Mouse (Mus musculus): ENCODE results near the gene Plekhg2. TPM values are rescaled to one million over a fixed set of nuclear protein-coding genes. Genes with fewer than 3 reads are reported as not detected.

The Plekhg2 gene
- polyA plus RNA-seq, 1 experiment from 2014 or later: 76.1 TPM

GRCm38 (mm10) chr7:28361647-28362341 lies 10.6 kb downstream of the Plekhg2 start:
- Histone ChIP-seq H3K4me3 (replicated peaks) (no peak overlapping the region), H3K27ac (replicated peaks) (no peak overlapping the region), H3K36me3 (peaks cover 78% of the 10 kb centered on the region), H3K9ac (no peak overlapping the region), H3K27me3 (no peaks in the 10 kb centered on the region), H3K4me2 (replicated peaks) (no peak overlapping the region), H3K9me3 (replicated peaks) (no peaks in the 10 kb centered on the region), H3K4me1 (peaks cover 34% of the 10 kb centered on the region)
- 93% methylated on average over 20 of the region's 20 CpGs for WGBS
- ATAC-seq (ENCODE audit: insufficient number of reproducible peaks, low FRiP score, low TSS enrichment, low read depth): no peak

GRCm38 (mm10) chr7:28360291-28360690 lies 12.1 kb downstream of the Plekhg2 start:
- Histone ChIP-seq H3K27me3 (no peaks in the 10 kb centered on the region), H3K36me3 (peaks cover 64% of the 10 kb centered on the region), H3K9ac (no peak overlapping the region), H3K4me3 (replicated peaks) (no peak overlapping the region), H3K4me2 (replicated peaks) (no peak overlapping the region), H3K27ac (replicated peaks) (no peak overlapping the region), H3K9me3 (replicated peaks) (no peaks in the 10 kb centered on the region), H3K4me1 (peaks cover 38% of the 10 kb centered on the region)
- 91% methylated on average over 6 of the region's 6 CpGs for WGBS
- no peak for ATAC-seq (ENCODE audit: insufficient number of reproducible peaks, low FRiP score, low TSS enrichment, low read depth)

GRCm38 (mm10) chr7:28359854-28360253 lies 12.5 kb downstream of the Plekhg2 start:
- Histone ChIP-seq H3K4me3 (replicated peaks) (no peak overlapping the region), H3K4me2 (replicated peaks) (no peak overlapping the region), H3K4me1 (peaks cover 38% of the 10 kb centered on the region), H3K27ac (replicated peaks) (no peak overlapping the region), H3K9ac (no peak overlapping the region), H3K27me3 (no peaks in the 10 kb centered on the region), H3K36me3 (peaks cover 64% of the 10 kb centered on the region), H3K9me3 (replicated peaks) (no peaks in the 10 kb centered on the region)
- 92% methylated on average over 10 of the region's 10 CpGs for WGBS
- no peak for ATAC-seq (ENCODE audit: insufficient number of reproducible peaks, low FRiP score, low TSS enrichment, low read depth)

- Histone ChIP-seq H3K36me3 (peaks cover 64% of the 10 kb centered on the region), H3K27me3 (no peaks in the 10 kb centered on the region), H3K27ac (replicated peaks) (peak overlapping the region; percentile 85), H3K4me3 (replicated peaks) (no peak overlapping the region), H3K4me1 (peaks cover 38% of the 10 kb centered on the region), H3K9ac (no peak overlapping the region), H3K4me2 (replicated peaks) (no peak overlapping the region), H3K9me3 (replicated peaks) (no peaks in the 10 kb centered on the region)
- peak; percentile 40; the same call in 1 of the 2 replicates for ATAC-seq (ENCODE audit: insufficient number of reproducible peaks, low FRiP score, low TSS enrichment, low read depth)
- WGBS: 45% methylated on average over 7 of the region's 7 CpGs
These were observed 14.0 kb downstream of the Plekhg2 start for GRCm38 (mm10) chr7:28358431-28358830.

- H3K27ac ChIP-seq (replicated peaks): peak overlapping the region; percentile 85
- peaks cover 65% of the 10 kb centered on the region for H3K36me3 ChIP-seq
- peaks cover 38% of the 10 kb centered on the region for H3K4me1 ChIP-seq
- 3% methylated on average over 5 of the region's 5 CpGs for WGBS
- ATAC-seq (ENCODE audit: insufficient number of reproducible peaks, low FRiP score, low TSS enrichment, low read depth): peak; percentile 31
- no peak overlapping the region for H3K4me3 ChIP-seq (replicated peaks)
- H3K4me2 ChIP-seq (replicated peaks): 0 out of 2 replicates have a peak overlapping the region, but pooled peaks have one; percentile 17
- H3K9ac ChIP-seq: no peak overlapping the region
- no peaks in the 10 kb centered on the region for H3K9me3 ChIP-seq (replicated peaks)
- no peaks in the 10 kb centered on the region for H3K27me3 ChIP-seq
These were observed 14.4 kb downstream of the Plekhg2 start for GRCm38 (mm10) chr7:28357984-28358383.

- Histone ChIP-seq H3K4me2 (replicated peaks) (no peak overlapping the region), H3K27me3 (no peaks in the 10 kb centered on the region), H3K36me3 (peaks cover 65% of the 10 kb centered on the region), H3K4me1 (peaks cover 40% of the 10 kb centered on the region), H3K9ac (no peak overlapping the region), H3K4me3 (replicated peaks) (0 out of 2 replicates have a peak overlapping the region, but pooled peaks have one; percentile 6), H3K27ac (replicated peaks) (peak overlapping the region; percentile 85), H3K9me3 (replicated peaks) (no peaks in the 10 kb centered on the region)
- WGBS: 5% methylated on average over 4 of the region's 5 CpGs
- 0 out of 2 replicates have a peak, but pooled peaks have one; percentile 32 for ATAC-seq (ENCODE audit: insufficient number of reproducible peaks, low FRiP score, low TSS enrichment, low read depth)
These were observed 15.4 kb downstream of the Plekhg2 start for GRCm38 (mm10) chr7:28356981-28357380.

- peaks cover 51% of the 10 kb centered on the region for H3K36me3 ChIP-seq
- WGBS: 87% methylated on average over 3 of the region's 3 CpGs
- H3K4me1 ChIP-seq: peaks cover 46% of the 10 kb centered on the region
- no peaks in the 10 kb centered on the region for H3K27me3 ChIP-seq
- no peak overlapping the region for H3K4me2 ChIP-seq (replicated peaks)
- ATAC-seq (ENCODE audit: insufficient number of reproducible peaks, low FRiP score, low TSS enrichment, low read depth): no peak
- no peak overlapping the region for H3K27ac ChIP-seq (replicated peaks)
- H3K4me3 ChIP-seq (replicated peaks): no peak overlapping the region
- no peak overlapping the region for H3K9ac ChIP-seq
- no peaks in the 10 kb centered on the region for H3K9me3 ChIP-seq (replicated peaks)
These were observed 17.2 kb downstream of the Plekhg2 start for GRCm38 (mm10) chr7:28355221-28355620.

- no peak overlapping the region for H3K4me3 ChIP-seq (replicated peaks)
- H3K27me3 ChIP-seq: no peaks in the 10 kb centered on the region
- no peak overlapping the region for H3K9ac ChIP-seq
- H3K27ac ChIP-seq (replicated peaks): no peak overlapping the region
- ATAC-seq (ENCODE audit: insufficient number of reproducible peaks, low FRiP score, low TSS enrichment, low read depth): no peak
- peaks cover 47% of the 10 kb centered on the region for H3K4me1 ChIP-seq
- no peak overlapping the region for H3K4me2 ChIP-seq (replicated peaks)
- H3K36me3 ChIP-seq: peaks cover 45% of the 10 kb centered on the region
- 94% methylated on average over 3 of the region's 3 CpGs for WGBS
- no peaks in the 10 kb centered on the region for H3K9me3 ChIP-seq (replicated peaks)
These were observed 17.8 kb downstream of the Plekhg2 start for GRCm38 (mm10) chr7:28354596-28354995.

GRCm38 (mm10) chr7:28354113-28354581 lies 18.3 kb downstream of the Plekhg2 start:
- H3K4me1 ChIP-seq: peaks cover 49% of the 10 kb centered on the region
- no peak overlapping the region for H3K4me3 ChIP-seq (replicated peaks)
- H3K36me3 ChIP-seq: peaks cover 41% of the 10 kb centered on the region
- H3K27ac ChIP-seq (replicated peaks): no peak overlapping the region
- WGBS: 87% methylated on average over 3 of the region's 3 CpGs
- no peak overlapping the region for H3K9ac ChIP-seq
- H3K4me2 ChIP-seq (replicated peaks): no peak overlapping the region
- no peaks in the 10 kb centered on the region for H3K9me3 ChIP-seq (replicated peaks)
- ATAC-seq (ENCODE audit: insufficient number of reproducible peaks, low FRiP score, low TSS enrichment, low read depth): no peak
- H3K27me3 ChIP-seq: no peaks in the 10 kb centered on the region

- ATAC-seq (ENCODE audit: insufficient number of reproducible peaks, low FRiP score, low TSS enrichment, low read depth): no peak
- Histone ChIP-seq H3K27me3 (no peaks in the 10 kb centered on the region), H3K9ac (no peak overlapping the region), H3K36me3 (peaks cover 35% of the 10 kb centered on the region), H3K4me3 (replicated peaks) (no peak overlapping the region), H3K9me3 (replicated peaks) (no peaks in the 10 kb centered on the region), H3K4me1 (peaks cover 45% of the 10 kb centered on the region), H3K4me2 (replicated peaks) (no peak overlapping the region), H3K27ac (replicated peaks) (no peak overlapping the region)
- 96% methylated on average over 2 of the region's 2 CpGs for WGBS
These were observed 19.1 kb downstream of the Plekhg2 start for GRCm38 (mm10) chr7:28353267-28353666.

- H3K36me3 ChIP-seq: peaks cover 35% of the 10 kb centered on the region
- 31% methylated on average over 4 of the region's 4 CpGs for WGBS
- H3K4me1 ChIP-seq: peaks cover 29% of the 10 kb centered on the region
- no peak overlapping the region; the same call in 1 of the 2 replicates for H3K27ac ChIP-seq (replicated peaks)
- H3K9me3 ChIP-seq (replicated peaks): no peaks in the 10 kb centered on the region
- H3K4me2 ChIP-seq (replicated peaks): peak overlapping the region; percentile 73
- H3K9ac ChIP-seq: peak overlapping the region; percentile 97
- H3K4me3 ChIP-seq (replicated peaks): peak overlapping the region; percentile 90
- H3K27me3 ChIP-seq: no peaks in the 10 kb centered on the region
- no peak for ATAC-seq (ENCODE audit: insufficient number of reproducible peaks, low FRiP score, low TSS enrichment, low read depth)
These were observed 20.7 kb downstream of the Plekhg2 start for GRCm38 (mm10) chr7:28351676-28352191.

Data from embryonic facial prominence, embryonic 15.5 days (tissue).